Mouse (Mus musculus) kidney, postnatal 10 days (tissue): ENCODE results near the gene D2hgdh.

Source experiments
- DNase-seq: peaks from one replicate; pipeline ENCODE4 v3.0.0; 2021; ENCODE audit warnings: mixed read lengths

The D2hgdh gene

GRCm38 (mm10) chr1:93824609-93825008 is at the start of gene D2hgdh:
Gene D2hgdh, plus strand, starts transcription at chr1:93824909.
- no peak for DNase-seq

- DNase-seq, result no peak
These were observed 48.0 kb upstream of the D2hgdh start for GRCm38 (mm10) chr1:93776686-93777085.

GRCm38 (mm10) chr1:93786912-93787311 is 37.8 kb upstream of the D2hgdh start:
- DNase-seq, result peak; percentile 34

GRCm38 (mm10) chr1:93794526-93794925 is 30.2 kb upstream of the D2hgdh start:
- DNase-seq, result no peak

GRCm38 (mm10) chr1:93795886-93796285 is 28.8 kb upstream of the D2hgdh start:
- no peak for DNase-seq

- peak; percentile 25 for DNase-seq
These were observed 23.8 kb upstream of the D2hgdh start for GRCm38 (mm10) chr1:93800670-93801503.

GRCm38 (mm10) chr1:93801741-93802238 is 22.9 kb upstream of the D2hgdh start, which contains the start of gene Dtymk:
Gene Dtymk, minus strand, starts transcription at chr1:93801934.
- DNase-seq, result peak; percentile 95

- DNase-seq, result no peak
These were observed 21.9 kb upstream of the D2hgdh start for GRCm38 (mm10) chr1:93802771-93803170.

GRCm38 (mm10) chr1:93803556-93804507 is 20.9 kb upstream of the D2hgdh start, which contains the start of gene Ing5:
Gene Ing5, plus strand, starts transcription at chr1:93803965.
- DNase-seq, result peak; percentile 100

GRCm38 (mm10) chr1:93804818-93805217 is 19.9 kb upstream of the D2hgdh start:
- DNase-seq, result no peak

GRCm38 (mm10) chr1:93805221-93805951 is 19.3 kb upstream of the D2hgdh start:
- no peak for DNase-seq

- DNase-seq, result no peak
These were observed 15.8 kb upstream of the D2hgdh start for GRCm38 (mm10) chr1:93808871-93809270.

GRCm38 (mm10) chr1:93810011-93810410 is 14.7 kb upstream of the D2hgdh start:
- DNase-seq, result no peak

- DNase-seq, result no peak
These were observed 13.1 kb upstream of the D2hgdh start for GRCm38 (mm10) chr1:93811495-93812039.

GRCm38 (mm10) chr1:93817823-93818532 is 6.7 kb upstream of the D2hgdh start:
- no peak for DNase-seq

- DNase-seq, result no peak
These were observed 6.0 kb upstream of the D2hgdh start for GRCm38 (mm10) chr1:93818722-93819121.

GRCm38 (mm10) chr1:93823796-93824495 is 763 bp upstream of the D2hgdh start:
- DNase-seq, result no peak

GRCm38 (mm10) chr1:93825105-93825674 is 481 bp downstream of the D2hgdh start:
- peak; percentile 95 for DNase-seq

GRCm38 (mm10) chr1:93825771-93826539 is 1.2 kb downstream of the D2hgdh start:
- DNase-seq, result peak; percentile 39

- DNase-seq, result no peak
These were observed 1.8 kb downstream of the D2hgdh start for GRCm38 (mm10) chr1:93826540-93826835.
